Mouse (Mus musculus) forebrain, embryonic 11.5 days (tissue): ENCODE measurements around the gene Hist1h1e. TPM values are rescaled to one million over a fixed set of nuclear protein-coding genes. Genes with fewer than 3 reads are reported as not detected.
A peak's percentile ranks its signal among the peaks of the same experiment; 100 is the strongest.
"Not testable (repeated sequence)": the region's sequence is repeated elsewhere in the genome, so short reads cannot be mapped to it uniquely, and the experiment has no call there.

Experiments
- ATAC-seq: fragments of 200-750 bp; cut with Nextera tagmentation; replicated peaks from 2 replicates; pipeline ENCODE4 v1.8.0; 2017; ENCODE audit warnings: moderate TSS enrichment; ENCODE audit not compliant: low FRiP score
- DNase-seq: peaks from one replicate; pipeline ENCODE4 v3.0.0-alpha.2; 2017; ENCODE audit warnings: low spot score
- H3K27ac ChIP-seq: fragments of 300-500 bp; sonication (generic); 2 replicates; pipeline ENCODE4 v1.5.1; 2014; ENCODE audit warnings: low read depth, low read length
- H3K27me3 ChIP-seq: fragments of 300-500 bp; sonication (generic); 2 replicates; pipeline ENCODE4 v1.6.1; 2014; ENCODE audit warnings: mild to moderate bottlenecking, low read length, mixed read lengths; ENCODE audit not compliant: control insufficient read depth, insufficient read depth
- H3K36me3 ChIP-seq: fragments of 300-500 bp; sonication (generic); 2 replicates; pipeline ENCODE4 v1.6.1; 2014; ENCODE audit warnings: mild to moderate bottlenecking, low read length, moderate library complexity, mixed read lengths; ENCODE audit not compliant: control insufficient read depth, insufficient read depth
- H3K4me1 ChIP-seq: fragments of 300-500 bp; sonication (generic); replicated peaks from 2 replicates; pipeline ENCODE4 v1.6.1; 2014; ENCODE audit warnings: low read length, mixed read lengths; ENCODE audit not compliant: control insufficient read depth, insufficient read depth
- H3K4me2 ChIP-seq: fragments of 300-500 bp; sonication (generic); 2 replicates; pipeline ENCODE4 v1.6.1; 2014; ENCODE audit warnings: low read depth, mild to moderate bottlenecking, low read length, moderate library complexity, mixed read lengths; ENCODE audit not compliant: severe bottlenecking
- H3K4me3 ChIP-seq: fragments of 300-500 bp; sonication (generic); 2 replicates; pipeline ENCODE4 v1.5.1; 2014; ENCODE audit warnings: low read depth, low read length
- H3K9ac ChIP-seq: fragments of 300-500 bp; sonication (generic); 2 replicates; pipeline ENCODE4 v1.6.1; 2014; ENCODE audit warnings: low read length
- H3K9me3 ChIP-seq: fragments of 300-500 bp; sonication (generic); 2 replicates; pipeline ENCODE4 v1.6.1; 2016; ENCODE audit warnings: low read length, mixed read lengths; ENCODE audit not compliant: control insufficient read depth
- WGBS: fragments of 180-500 bp; shearing (Covaris S2); extraction: QIAGEN DNeasy Blood & Tissue Kit; methylation state at CpG from one replicate; pipeline ENCODE4 v1.1.7; 2014; 5-methylcytosine and 5-hydroxymethylcytosine counted together
- polyA plus RNA-seq: library from polyadenylated mRNA; unstranded; fragments of >200 nt; fragmentation: Nextera tagmentation; extraction: Ambion mirVana; gene quantifications from 2 replicates; pipeline ENCODE4 v1.2.1, GENCODE M21; 2014

Gene Hist1h1e
- polyA plus RNA-seq, 1 experiment from 2014 or later = 27.7 TPM

- Histone ChIP-seq H3K4me2 (peak overlapping the region; percentile 65), H3K4me1 (peaks cover 3% of the 10 kb centered on the region; the same call in 1 of the 2 replicates), H3K27me3 (no peaks in the 10 kb centered on the region), H3K36me3 (no peaks in the 10 kb centered on the region), H3K4me3 (peak overlapping the region; percentile 45), H3K27ac (peak overlapping the region; percentile 95), H3K9ac (peak overlapping the region; percentile 80), H3K9me3 (no peaks in the 10 kb centered on the region)
- no peak for ATAC-seq
- no peak for DNase-seq
- WGBS = 48% methylated on average over 6 of the region's 6 CpGs
Measured at GRCm38 (mm10) chr13:23576906-23577639, 45.3 kb downstream of the Hist1h1e start.

DNA sequence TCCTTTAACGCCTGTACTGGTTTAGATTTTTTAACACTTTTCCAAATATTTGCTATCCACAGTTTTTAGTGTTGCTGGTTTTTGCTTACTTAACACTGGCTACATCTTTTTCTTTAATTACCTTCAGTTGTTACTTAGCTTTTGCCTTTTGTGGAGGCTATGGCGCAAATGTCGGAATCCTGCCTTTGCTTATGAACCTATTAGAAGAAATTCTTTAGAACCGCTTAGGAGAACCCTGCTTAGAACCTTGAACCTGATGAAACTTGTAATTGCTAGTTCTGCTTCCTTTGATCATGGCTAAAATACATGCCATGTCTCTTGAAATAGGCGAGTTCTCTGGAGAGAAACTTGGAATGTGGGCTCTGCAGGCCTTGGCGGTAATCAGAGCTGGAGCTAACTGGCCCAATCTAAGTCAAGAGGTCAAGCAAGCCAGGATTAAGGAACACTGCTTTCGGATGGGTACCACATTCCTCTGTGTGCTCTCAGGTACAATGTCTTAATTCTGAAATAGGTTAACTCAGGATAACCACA lies 45.9 kb downstream of the Hist1h1e start:
- WGBS = 2% methylated on average over 7 of the region's 7 CpGs
- no peaks in the 10 kb centered on the region for H3K27me3 ChIP-seq
- peaks cover 3% of the 10 kb centered on the region; the same call in 1 of the 2 replicates for H3K4me1 ChIP-seq
- peak overlapping the region; percentile 45 for H3K4me3 ChIP-seq
- H3K27ac ChIP-seq = peak overlapping the region; percentile 95
- H3K9ac ChIP-seq = peak overlapping the region; percentile 80
- ATAC-seq = no peak
- no peaks in the 10 kb centered on the region for H3K36me3 ChIP-seq
- no peaks in the 10 kb centered on the region for H3K9me3 ChIP-seq
- peak overlapping the region; percentile 65 for H3K4me2 ChIP-seq
- DNase-seq = peak; percentile 63

DNA sequence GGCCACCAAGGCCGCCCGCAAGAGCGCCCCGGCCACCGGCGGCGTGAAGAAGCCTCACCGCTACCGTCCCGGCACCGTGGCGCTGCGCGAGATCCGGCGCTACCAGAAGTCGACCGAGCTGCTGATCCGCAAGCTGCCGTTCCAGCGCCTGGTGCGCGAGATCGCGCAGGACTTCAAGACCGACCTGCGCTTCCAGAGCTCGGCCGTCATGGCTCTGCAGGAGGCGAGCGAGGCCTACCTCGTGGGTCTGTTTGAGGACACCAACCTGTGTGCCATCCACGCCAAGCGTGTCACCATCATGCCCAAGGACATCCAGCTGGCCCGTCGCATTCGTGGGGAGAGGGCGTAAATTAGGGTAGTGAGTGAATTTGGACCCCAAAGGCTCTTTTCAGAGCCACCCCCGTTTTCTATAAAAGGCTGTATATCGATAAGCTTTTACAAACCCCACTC lies 46.5 kb downstream of the Hist1h1e start:
- H3K4me2 ChIP-seq = peak overlapping the region; percentile 65
- H3K4me1 ChIP-seq, H3K36me3 ChIP-seq, ATAC-seq, H3K9me3 ChIP-seq, H3K27me3 ChIP-seq: not testable (repeated sequence)
- peak overlapping the region; percentile 95 for H3K27ac ChIP-seq
- 0% methylated on average over 8 of the region's 40 CpGs for WGBS
- peak overlapping the region; percentile 45 for H3K4me3 ChIP-seq
- H3K9ac ChIP-seq = peak overlapping the region; percentile 80
- DNase-seq = peak; percentile 75

- peak; percentile 59 for ATAC-seq
- under 1% methylated on average over 18 of the region's 18 CpGs for WGBS
Measured at GRCm38 (mm10) chr13:23575271-23575851, 47.0 kb downstream of the Hist1h1e start, which contains the start of gene Hist1h3d. Gene Hist1h3d (plus strand): TSS chr13:23575763.

DNA sequence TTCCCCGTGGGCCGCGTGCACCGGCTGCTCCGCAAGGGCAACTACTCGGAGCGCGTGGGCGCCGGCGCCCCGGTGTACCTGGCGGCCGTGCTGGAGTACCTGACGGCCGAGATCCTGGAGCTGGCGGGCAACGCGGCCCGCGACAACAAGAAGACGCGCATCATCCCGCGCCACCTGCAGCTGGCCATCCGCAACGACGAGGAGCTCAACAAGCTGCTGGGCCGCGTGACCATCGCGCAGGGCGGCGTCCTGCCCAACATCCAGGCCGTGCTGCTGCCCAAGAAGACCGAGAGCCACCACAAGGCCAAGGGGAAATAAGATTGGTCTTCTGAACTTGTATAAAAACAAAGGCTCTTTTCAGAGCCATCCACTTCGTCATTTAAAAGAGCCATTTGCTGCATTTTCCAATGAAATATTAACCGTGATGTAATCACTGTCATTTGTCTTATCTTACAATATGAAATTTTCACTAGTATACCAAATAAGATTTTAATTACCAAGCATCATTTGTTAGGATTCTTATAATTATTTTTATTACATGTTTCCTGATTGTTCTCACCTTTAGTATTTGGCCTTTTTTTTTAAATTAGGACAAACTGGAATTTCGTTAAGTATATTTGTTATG lies 47.7 kb downstream of the Hist1h1e start:
- not testable (repeated sequence) for H3K4me1 ChIP-seq, H3K36me3 ChIP-seq, H3K27me3 ChIP-seq, DNase-seq, H3K9me3 ChIP-seq
- peak; percentile 0; the same call in 1 of the 2 replicates for ATAC-seq
- peak overlapping the region; percentile 62 for H3K9ac ChIP-seq
- H3K27ac ChIP-seq = peak overlapping the region; percentile 96
- 0% methylated on average over 5 of the region's 39 CpGs for WGBS
- H3K4me2 ChIP-seq = peak overlapping the region; percentile 45
- peak overlapping the region; percentile 45 for H3K4me3 ChIP-seq

More at GRCm38 (mm10) chr13:23575271-23575851, 47.0 kb downstream of the Hist1h1e start, which contains the start of gene Hist1h3d:
- Histone ChIP-seq H3K9ac (peak within 1 kb of the TSS; percentile 80), H3K9me3 (no peaks in the 10 kb centered on the region), H3K4me2 (peak within 1 kb of the TSS; percentile 65), H3K27ac (peak within 1 kb of the TSS; percentile 95), H3K27me3 (no peaks in the 10 kb centered on the region), H3K4me1 (peaks cover 3% of the 10 kb centered on the region; the same call in 1 of the 2 replicates), H3K4me3 (peak within 1 kb of the TSS; percentile 45), H3K36me3 (no peaks in the 10 kb centered on the region)
- DNase-seq = peak; percentile 59

- Histone ChIP-seq H3K4me2 (peak within 1 kb of the TSS; percentile 66), H3K27ac (peak within 1 kb of the TSS; percentile 96), H3K4me3 (peak within 1 kb of the TSS; percentile 45), H3K9ac (peak within 1 kb of the TSS; percentile 63)
- not testable (repeated sequence) for H3K4me1 ChIP-seq, H3K36me3 ChIP-seq, H3K9me3 ChIP-seq, H3K27me3 ChIP-seq
- DNase-seq (peak; percentile 91), ATAC-seq (peak; percentile 91)
- under 1% methylated on average over 21 of the region's 42 CpGs for WGBS
Measured at GRCm38 (mm10) chr13:23573898-23574524, 48.3 kb downstream of the Hist1h1e start, which contains the start of the genes Hist1h2bf and Hist1h2ad. Gene Hist1h2bf (minus strand): TSS chr13:23574196. Gene Hist1h2ad (plus strand): TSS chr13:23574381.

DNA sequence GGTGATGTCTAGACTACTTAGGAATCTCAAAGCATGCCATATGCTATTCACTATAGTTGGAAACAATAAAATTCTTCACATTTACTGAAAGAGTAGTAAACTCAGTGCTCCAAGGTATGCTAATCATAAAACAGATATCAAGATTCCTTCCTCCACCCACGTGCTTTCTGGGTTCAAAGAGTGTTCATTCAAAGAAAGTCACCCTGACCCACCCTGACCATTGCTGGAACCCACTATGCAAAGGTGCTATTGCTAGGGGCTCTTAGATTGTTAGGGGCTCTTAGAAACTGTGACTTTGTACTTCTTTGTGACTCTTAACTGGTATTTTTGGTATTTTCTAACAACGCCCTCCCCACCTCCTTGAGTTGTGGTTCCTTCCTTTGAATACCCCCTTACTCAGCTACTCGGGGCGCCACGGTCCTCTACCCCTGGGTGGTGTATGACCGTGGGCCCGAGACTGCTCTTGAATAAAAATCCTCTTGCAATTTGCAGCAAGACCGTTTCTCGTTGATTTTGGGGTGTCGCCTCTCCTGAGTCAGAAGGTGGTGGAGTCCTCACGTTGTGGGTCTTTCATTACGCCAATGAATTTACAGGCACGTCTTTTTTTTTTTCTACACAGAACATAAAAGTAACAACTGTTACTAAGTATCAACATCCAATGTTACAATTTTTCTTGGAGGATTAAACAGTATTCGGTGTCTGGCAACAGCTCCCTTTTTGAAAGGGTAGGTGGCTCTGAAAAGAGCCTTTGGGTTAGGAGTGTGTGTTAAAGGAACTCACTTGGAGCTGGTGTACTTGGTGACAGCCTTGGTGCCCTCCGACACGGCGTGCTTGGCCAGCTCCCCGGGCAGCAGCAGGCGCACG lies 49.1 kb downstream of the Hist1h1e start:
- DNase-seq = peak; percentile 62
- H3K27ac ChIP-seq = peak overlapping the region; percentile 96
- not testable (repeated sequence) for ATAC-seq, H3K4me1 ChIP-seq, H3K27me3 ChIP-seq, H3K9me3 ChIP-seq, H3K36me3 ChIP-seq
- peak overlapping the region; percentile 45 for H3K4me3 ChIP-seq
- 11% methylated on average over 17 of the region's 20 CpGs for WGBS
- H3K9ac ChIP-seq = peak overlapping the region; percentile 72
- H3K4me2 ChIP-seq = peak overlapping the region; percentile 66
